ENCODE assay signal across 8 mouse cellular contexts in genomic region chr12:117447223-117447622, GRCm38 (mm10).
DNase-seq lines count a peak whose midpoint lies in the region; ATAC-seq and TF ChIP-seq lines count a peak whose summit lies in the region.

No protein-coding gene starts in this region.

- TF ChIP-seq EP300 in heart, postnatal 0 days (IDR thresholded peaks at IDR 0.05; ENCODE audit: low read depth), result peak; percentile 50; the same call in 1 of the 2 replicates

- 0 out of 2 replicates have a peak, but pooled peaks cover 7% of the 10 kb centered on the region for H3K4me1 ChIP-seq in heart, postnatal 0 days (ENCODE audit: control insufficient read depth, insufficient read depth)

- H3K4me3 ChIP-seq in heart, postnatal 0 days (ENCODE audit: low read depth, low read length), result no peak overlapping the region

- peak; percentile 67 for ATAC-seq in heart, postnatal 0 days (ENCODE audit: insufficient read depth, low read depth)

- no peaks in the 10 kb centered on the region for H3K36me3 ChIP-seq in heart, postnatal 0 days (replicated peaks; ENCODE audit: control insufficient read depth, insufficient read depth, low read length)

- peak overlapping the region; percentile 46; the same call in 1 of the 2 replicates for H3K4me2 ChIP-seq in heart, postnatal 0 days (ENCODE audit: low read depth, low read length)

- H3K9ac ChIP-seq in heart, postnatal 0 days (replicated peaks; ENCODE audit: low read depth, low read length), result no peak overlapping the region

- H3K9me3 ChIP-seq in heart, postnatal 0 days (replicated peaks; ENCODE audit: control insufficient read depth, low read length), result no peaks in the 10 kb centered on the region

- TF ChIP-seq CTCF in heart, postnatal 0 days (IDR thresholded peaks at IDR 0.05; ENCODE audit: low read depth), result no peak

- no peaks in the 10 kb centered on the region for H3K27me3 ChIP-seq in heart, postnatal 0 days (ENCODE audit: control insufficient read depth, insufficient read depth, low read length)

- WGBS in heart, postnatal 0 days, result 15% methylated on average over 10 of the region's 10 CpGs

- peak; percentile 22 for DNase-seq in A20 (ENCODE audit: low read depth, low spot score)
- DNase-seq in c-Kit-positive CD71-negative TER-119-negative erythroid progenitor cells, embryonic 14.5 days (ENCODE audit: low read depth), result peak; percentile 23
- DNase-seq in heart, postnatal 0 days (ENCODE audit: low spot score), result peak; percentile 33
- DNase-seq in kidney, postnatal 10 days, result peak; percentile 62
- DNase-seq in mesoderm, embryonic 11.5 days (ENCODE audit: low read depth, low spot score), result peak; percentile 56
- DNase-seq in thymus, adult 18-20 months, result peak; percentile 66 to 69
- DNase-seq in layer of hippocampus, adult 18-20 months (ENCODE audit: low spot score in 2 of 2), result no peak
- no peak for DNase-seq in gastrocnemius, postnatal 10 days

- peak overlapping the region; percentile 76 for H3K27ac ChIP-seq in heart, postnatal 0 days (ENCODE audit: low read depth)

Comparison
In these comparisons a context has a peak if more than half of its experiments do, and no peak if none do; other contexts are left out.
1. DNase-seq: peak in A20 (single experiment), c-Kit-positive CD71-negative TER-119-negative erythroid progenitor cells, embryonic 14.5 days (single experiment), heart, postnatal 0 days (single experiment), kidney, postnatal 10 days (single experiment), mesoderm, embryonic 11.5 days (single experiment) and thymus, adult 18-20 months (2 of 2); none in layer of hippocampus, adult 18-20 months (0 of 2) and gastrocnemius, postnatal 10 days (single experiment).